Mouse (Mus musculus): ENCODE results near the gene Tubb5. TPM values are rescaled to one million over a fixed set of nuclear protein-coding genes. Genes with fewer than 3 reads are reported as not detected.
"Not testable (repeated sequence)": the region's sequence is repeated elsewhere in the genome, so short reads cannot be mapped to it uniquely, and the experiment has no call there.

Tubb5 gene
- polyA plus RNA-seq, 1 experiment from 2014 or later = 240 TPM

DNA sequence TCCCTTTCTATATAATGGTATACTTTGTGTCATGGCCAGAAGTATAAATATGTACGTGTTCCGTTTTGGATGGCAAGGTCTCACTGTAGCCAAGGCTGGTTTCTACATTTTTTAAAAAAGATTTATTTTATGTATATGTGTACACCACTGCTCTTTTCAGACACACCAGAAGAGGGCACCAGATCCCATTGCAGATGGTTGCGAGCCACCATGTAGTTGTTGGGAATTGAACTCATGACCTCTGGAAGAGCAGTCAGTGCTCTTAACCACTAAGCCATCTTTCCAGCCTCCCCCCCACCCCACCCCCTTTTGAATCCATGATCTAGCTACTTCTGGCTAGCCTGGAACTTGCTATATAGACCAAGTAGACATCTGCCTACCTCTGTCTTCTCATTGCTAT lies 5.4 kb upstream of the Tubb5 start:
- Histone ChIP-seq H3K9me3 (ENCODE audit: control insufficient read depth) (no peaks in the 10 kb centered on the region), H3K9ac (ENCODE audit: low read depth, low read length) (no peak overlapping the region), H3K27ac (ENCODE audit: low read depth, low read length) (no peak overlapping the region), H3K4me1 (replicated peaks; ENCODE audit: control insufficient read depth, insufficient read depth, low read length) (no peaks in the 10 kb centered on the region), H3K4me2 (replicated peaks; ENCODE audit: low read depth) (no peak overlapping the region), H3K36me3 (ENCODE audit: control insufficient read depth, insufficient read depth) (peaks cover 26% of the 10 kb centered on the region), H3K27me3 (replicated peaks; ENCODE audit: control insufficient read depth, insufficient read depth, low read length) (no peaks in the 10 kb centered on the region), H3K4me3 (ENCODE audit: low read depth, low read length) (no peak overlapping the region)
- WGBS = 96% methylated on average over 3 of the region's 3 CpGs
- no peak for ATAC-seq
- peak; percentile 47 for TF ChIP-seq CTCF (IDR thresholded peaks at IDR 0.05; ENCODE audit: low read depth)

DNA sequence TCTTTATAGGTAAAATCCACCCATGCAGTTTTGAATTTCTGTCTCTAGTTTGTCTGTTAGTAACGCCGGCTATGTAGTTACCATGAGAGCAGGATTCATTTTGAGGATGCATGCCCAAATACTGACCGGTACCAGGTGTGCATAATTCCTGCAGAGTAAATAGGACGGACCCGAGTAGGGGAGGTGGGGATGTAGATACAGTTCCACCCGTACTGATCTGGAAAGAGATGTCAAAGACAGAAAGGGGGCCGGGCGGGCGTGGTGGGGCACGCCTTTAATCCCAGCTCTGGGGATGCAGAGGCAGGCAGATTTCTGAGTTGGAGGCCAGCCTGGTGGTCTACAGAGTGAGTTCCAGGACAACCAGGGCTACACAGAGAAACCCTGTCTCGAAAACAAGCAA lies 3.9 kb upstream of the Tubb5 start:
- H3K9me3 ChIP-seq (ENCODE audit: control insufficient read depth) = no peaks in the 10 kb centered on the region
- no peak for ATAC-seq
- no peaks in the 10 kb centered on the region for H3K27me3 ChIP-seq (replicated peaks; ENCODE audit: control insufficient read depth, insufficient read depth, low read length)
- H3K4me2 ChIP-seq (replicated peaks; ENCODE audit: low read depth) = peak overlapping the region; percentile 62
- H3K4me1 ChIP-seq (replicated peaks; ENCODE audit: control insufficient read depth, insufficient read depth, low read length) = no peaks in the 10 kb centered on the region
- WGBS = 13% methylated on average over 11 of the region's 11 CpGs
- H3K9ac ChIP-seq (ENCODE audit: low read depth, low read length) = peak overlapping the region; percentile 31
- H3K36me3 ChIP-seq (ENCODE audit: control insufficient read depth, insufficient read depth) = peaks cover 11% of the 10 kb centered on the region
- no peak for TF ChIP-seq CTCF (IDR thresholded peaks at IDR 0.05; ENCODE audit: low read depth)
- H3K4me3 ChIP-seq (ENCODE audit: low read depth, low read length) = peak overlapping the region; percentile 53
- H3K27ac ChIP-seq (ENCODE audit: low read depth, low read length) = 0 out of 2 replicates have a peak overlapping the region, but pooled peaks have one; percentile 29

- Histone ChIP-seq H3K4me3 (ENCODE audit: low read depth, low read length) (peak within 1 kb of the TSS; percentile 53), H3K9me3 (ENCODE audit: control insufficient read depth) (no peaks in the 10 kb centered on the region), H3K36me3 (ENCODE audit: control insufficient read depth, insufficient read depth) (peaks cover 6% of the 10 kb centered on the region), H3K27me3 (replicated peaks; ENCODE audit: control insufficient read depth, insufficient read depth, low read length) (no peaks in the 10 kb centered on the region), H3K4me2 (replicated peaks; ENCODE audit: low read depth) (peak within 1 kb of the TSS; percentile 62), H3K9ac (ENCODE audit: low read depth, low read length) (peak within 1 kb of the TSS; percentile 35), H3K4me1 (replicated peaks; ENCODE audit: control insufficient read depth, insufficient read depth, low read length) (no peaks in the 10 kb centered on the region), H3K27ac (ENCODE audit: low read depth, low read length) (peak within 1 kb of the TSS; percentile 31)
- peak; percentile 92 for ATAC-seq
- TF ChIP-seq CTCF (IDR thresholded peaks at IDR 0.05; ENCODE audit: low read depth) = peak; percentile 58
- WGBS = under 1% methylated on average over 59 of the region's 59 CpGs
Observed at GRCm38 (mm10) chr17:35841076-35841950, 3.2 kb upstream of the Tubb5 start, which contains the start of gene Mdc1. Gene Mdc1 (plus strand): TSS chr17:35841515.

DNA sequence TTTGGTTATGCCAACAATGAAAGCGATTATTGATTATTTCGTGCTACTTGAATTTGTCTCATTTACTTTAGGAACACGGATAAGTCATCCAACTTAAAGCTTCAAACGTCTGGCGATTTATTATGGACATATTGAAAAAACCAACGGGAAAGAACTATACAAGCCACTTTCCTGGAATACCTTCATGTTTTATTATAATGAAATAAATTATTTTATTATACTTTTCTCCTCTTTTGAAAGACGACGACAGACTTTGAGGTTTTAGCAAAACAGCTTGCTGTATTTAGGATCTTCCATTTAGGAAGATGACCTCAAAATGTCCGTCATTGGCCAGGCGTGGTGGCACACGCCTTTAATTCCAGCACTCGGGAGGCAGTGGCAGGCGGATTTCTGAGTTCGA lies 2.5 kb upstream of the Tubb5 start:
- H3K9ac ChIP-seq (ENCODE audit: low read depth, low read length) = peak overlapping the region; percentile 35; the same call in 1 of the 2 replicates
- peak overlapping the region; percentile 56 for H3K4me2 ChIP-seq (replicated peaks; ENCODE audit: low read depth)
- H3K9me3 ChIP-seq (ENCODE audit: control insufficient read depth) = no peaks in the 10 kb centered on the region
- peak overlapping the region; percentile 53 for H3K4me3 ChIP-seq (ENCODE audit: low read depth, low read length)
- no peaks in the 10 kb centered on the region for H3K27me3 ChIP-seq (replicated peaks; ENCODE audit: control insufficient read depth, insufficient read depth, low read length)
- no peaks in the 10 kb centered on the region for H3K4me1 ChIP-seq (replicated peaks; ENCODE audit: control insufficient read depth, insufficient read depth, low read length)
- 44% methylated on average over 14 of the region's 14 CpGs for WGBS
- no peak for ATAC-seq
- peak overlapping the region; percentile 31; the same call in 1 of the 2 replicates for H3K27ac ChIP-seq (ENCODE audit: low read depth, low read length)
- peaks cover 3% of the 10 kb centered on the region; the same call in 1 of the 2 replicates for H3K36me3 ChIP-seq (ENCODE audit: control insufficient read depth, insufficient read depth)
- TF ChIP-seq CTCF (IDR thresholded peaks at IDR 0.05; ENCODE audit: low read depth) = no peak

- not testable (repeated sequence) for H3K27me3 ChIP-seq (replicated peaks; ENCODE audit: control insufficient read depth, insufficient read depth, low read length); ATAC-seq; H3K27ac ChIP-seq (ENCODE audit: low read depth, low read length); H3K9ac ChIP-seq (ENCODE audit: low read depth, low read length); H3K4me1 ChIP-seq (replicated peaks; ENCODE audit: control insufficient read depth, insufficient read depth, low read length); H3K9me3 ChIP-seq (ENCODE audit: control insufficient read depth)
- Histone ChIP-seq H3K36me3 (ENCODE audit: control insufficient read depth, insufficient read depth) (peaks cover 19% of the 10 kb centered on the region; the same call in 1 of the 2 replicates), H3K4me2 (replicated peaks; ENCODE audit: low read depth) (peak overlapping the region; percentile 80), H3K4me3 (ENCODE audit: low read depth, low read length) (peak overlapping the region; percentile 67; the same call in 1 of the 2 replicates)
- 51% methylated on average over 3 of the region's 3 CpGs for WGBS
Observed at GRCm38 (mm10) chr17:35839002-35839401, 896 bp upstream of the Tubb5 start.

GRCm38 (mm10) chr17:35838570-35838969 lies 464 bp upstream of the Tubb5 start:
- H3K4me1 ChIP-seq (replicated peaks; ENCODE audit: control insufficient read depth, insufficient read depth, low read length) = no peaks in the 10 kb centered on the region
- 1% methylated on average over 5 of the region's 5 CpGs for WGBS
- no peaks in the 10 kb centered on the region for H3K27me3 ChIP-seq (replicated peaks; ENCODE audit: control insufficient read depth, insufficient read depth, low read length)
- no peaks in the 10 kb centered on the region for H3K9me3 ChIP-seq (ENCODE audit: control insufficient read depth)
- no peak for TF ChIP-seq CTCF (IDR thresholded peaks at IDR 0.05; ENCODE audit: low read depth)
- H3K4me2 ChIP-seq (replicated peaks; ENCODE audit: low read depth) = peak overlapping the region; percentile 80
- H3K27ac ChIP-seq (ENCODE audit: low read depth, low read length) = no peak overlapping the region
- no peak overlapping the region for H3K9ac ChIP-seq (ENCODE audit: low read depth, low read length)
- ATAC-seq = no peak
- H3K36me3 ChIP-seq (ENCODE audit: control insufficient read depth, insufficient read depth) = peaks cover 20% of the 10 kb centered on the region; the same call in 1 of the 2 replicates
- H3K4me3 ChIP-seq (ENCODE audit: low read depth, low read length) = peak overlapping the region; percentile 67

Data from intestine, postnatal 0 days (tissue).